Mouse (Mus musculus): ENCODE data around the gene Tmem203.

The Tmem203 gene

GRCm38 (mm10) chr2:25262795-25263622 is 7.8 kb downstream of the Tmem203 start:
- in situ Hi-C loops (cut with MboI; ENCODE audit: low sequenced_read_pairs), result no loop called here

- in situ Hi-C loops (cut with MboI; ENCODE audit: low sequenced_read_pairs), result no loop called here
These were observed 8.5 kb downstream of the Tmem203 start for GRCm38 (mm10) chr2:25263623-25264285.

DNA sequence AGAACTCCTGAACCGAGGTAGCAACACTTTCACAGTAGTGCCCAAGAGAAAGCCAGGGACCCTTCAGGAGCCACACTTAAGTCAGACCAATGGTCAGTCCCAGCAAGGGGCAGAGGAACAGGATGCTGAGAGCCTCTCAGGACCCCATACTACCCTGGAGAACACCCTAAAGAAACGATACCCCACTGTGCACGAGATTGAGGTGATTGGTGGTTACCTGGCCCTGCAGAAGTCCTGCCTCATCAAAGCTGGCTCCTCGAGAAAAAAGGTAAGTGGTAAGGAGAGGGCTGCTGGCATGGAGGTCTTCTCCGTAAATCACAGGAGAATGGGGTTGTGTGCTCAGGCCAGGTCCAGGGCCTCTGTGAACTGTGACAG is 9.0 kb downstream of the Tmem203 start:
- in situ Hi-C loops (cut with MboI; ENCODE audit: low sequenced_read_pairs), result no loop called here

GRCm38 (mm10) chr2:25264851-25265250 is 9.6 kb downstream of the Tmem203 start:
- in situ Hi-C loops (cut with MboI; ENCODE audit: low sequenced_read_pairs), result no loop called here

GRCm38 (mm10) chr2:25265897-25266656 is 10.8 kb downstream of the Tmem203 start:
- in situ Hi-C loops (cut with MboI; ENCODE audit: low sequenced_read_pairs), result no loop called here

GRCm38 (mm10) chr2:25266720-25267119 is 11.5 kb downstream of the Tmem203 start:
- in situ Hi-C loops (cut with MboI; ENCODE audit: low sequenced_read_pairs), result no loop called here

- in situ Hi-C loops (cut with MboI; ENCODE audit: low sequenced_read_pairs), result no loop called here
These were observed 12.0 kb downstream of the Tmem203 start for GRCm38 (mm10) chr2:25267241-25267640.

DNA sequence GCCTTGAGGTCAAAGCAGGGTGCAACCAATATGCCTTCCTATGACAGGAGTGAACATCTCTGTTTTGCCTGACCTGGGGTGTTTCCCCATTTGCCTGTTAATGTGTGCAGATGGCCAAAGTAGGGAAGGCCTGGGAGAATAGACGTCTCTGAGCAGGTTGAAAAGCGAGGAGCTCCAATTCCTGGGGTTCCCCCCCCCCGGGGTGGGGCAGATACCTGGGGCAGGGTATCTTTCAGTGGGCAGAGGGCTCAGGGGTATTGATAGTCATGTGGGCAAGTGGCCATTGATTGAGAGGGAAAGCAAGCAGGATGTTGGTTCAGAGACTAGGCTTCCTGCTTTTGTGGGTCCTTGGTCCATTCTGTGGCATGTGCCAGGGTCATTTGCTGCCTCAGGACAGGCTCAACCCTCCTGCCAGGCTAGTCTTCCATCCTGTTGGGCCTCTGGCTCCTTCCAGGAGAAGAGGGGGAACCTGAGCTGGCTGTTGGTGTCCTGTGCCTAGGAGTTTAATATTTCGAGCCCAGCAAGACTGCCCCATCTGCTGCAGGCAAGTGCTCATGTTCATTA is 12.6 kb downstream of the Tmem203 start:
- in situ Hi-C loops (cut with MboI; ENCODE audit: low sequenced_read_pairs), result no loop called here

GRCm38 (mm10) chr2:25271827-25272511 is 16.7 kb downstream of the Tmem203 start, which contains the start of the genes Ssna1 and Anapc2:
TSS of gene Ssna1 (minus strand) at chr2:25272438.
TSS of gene Anapc2 (plus strand) at chr2:25272478.
- in situ Hi-C loops (cut with MboI; ENCODE audit: low sequenced_read_pairs), result no loop called here

- in situ Hi-C loops (cut with MboI; ENCODE audit: low sequenced_read_pairs), result no loop called here
These were observed 17.3 kb downstream of the Tmem203 start for GRCm38 (mm10) chr2:25272515-25272914.

DNA sequence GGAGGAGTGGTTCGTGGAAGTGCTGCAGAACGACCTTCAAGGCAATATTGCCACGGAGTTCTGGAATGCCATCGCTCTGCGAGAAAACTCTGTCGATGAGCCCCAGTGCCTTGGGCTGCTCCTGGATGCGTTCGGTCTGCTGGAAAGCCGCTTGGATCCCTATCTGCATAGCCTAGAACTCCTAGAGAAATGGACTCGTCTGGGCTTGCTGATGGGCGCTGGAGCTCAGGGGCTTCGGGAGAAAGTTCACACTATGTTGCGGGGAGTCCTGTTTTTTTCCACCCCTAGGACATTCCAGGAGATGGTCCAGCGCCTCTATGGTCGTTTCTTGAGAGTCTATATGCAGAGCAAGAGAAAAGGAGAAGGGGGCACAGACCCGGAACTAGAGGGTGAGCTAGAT is 17.8 kb downstream of the Tmem203 start:
- in situ Hi-C loops (cut with MboI; ENCODE audit: low sequenced_read_pairs), result no loop called here

GRCm38 (mm10) chr2:25278928-25279882 is 24.0 kb downstream of the Tmem203 start:
- in situ Hi-C loops (cut with MboI; ENCODE audit: low sequenced_read_pairs), result no loop called here

DNA sequence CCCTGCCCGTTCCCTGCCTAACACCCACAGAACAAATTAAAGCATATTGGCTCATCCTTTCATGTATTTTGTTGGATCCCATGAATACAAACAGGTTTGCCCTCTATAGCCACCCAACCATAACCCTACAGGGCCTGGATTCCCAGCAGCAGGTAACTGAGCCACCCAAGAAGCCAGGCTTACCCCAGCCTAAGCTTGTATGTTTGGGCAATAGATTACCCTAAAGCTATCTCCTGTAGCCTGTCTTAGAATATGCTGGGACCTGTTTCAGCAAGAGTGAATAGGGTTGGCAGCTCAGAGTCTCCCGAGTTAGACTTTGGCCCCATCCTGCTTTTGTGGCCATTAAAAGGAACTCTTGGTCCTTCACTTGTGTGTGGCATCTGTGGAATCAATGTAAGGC is 30.3 kb downstream of the Tmem203 start:
- in situ Hi-C loops (cut with MboI; ENCODE audit: low sequenced_read_pairs), result no loop called here

DNA sequence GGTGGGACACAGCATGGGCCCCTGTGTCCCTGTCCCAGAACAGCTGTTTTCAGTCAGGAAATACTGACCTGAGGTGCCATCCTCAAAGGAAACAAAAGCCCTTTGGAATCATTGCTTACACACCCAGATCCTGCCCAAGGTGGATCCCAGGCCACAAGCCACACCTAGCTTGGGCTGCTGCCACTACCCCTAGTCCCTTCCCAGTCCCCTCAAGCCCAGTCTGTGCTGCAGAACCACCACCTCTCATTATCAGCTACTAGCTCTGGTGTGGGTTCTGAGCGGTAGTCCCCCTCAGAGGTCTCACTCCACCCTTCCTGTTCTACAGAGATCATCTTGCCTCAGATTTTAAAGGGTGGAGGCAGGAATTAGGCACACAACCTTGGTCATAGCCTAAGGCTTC is 31.1 kb downstream of the Tmem203 start:
- in situ Hi-C loops (cut with MboI; ENCODE audit: low sequenced_read_pairs), result no loop called here

DNA sequence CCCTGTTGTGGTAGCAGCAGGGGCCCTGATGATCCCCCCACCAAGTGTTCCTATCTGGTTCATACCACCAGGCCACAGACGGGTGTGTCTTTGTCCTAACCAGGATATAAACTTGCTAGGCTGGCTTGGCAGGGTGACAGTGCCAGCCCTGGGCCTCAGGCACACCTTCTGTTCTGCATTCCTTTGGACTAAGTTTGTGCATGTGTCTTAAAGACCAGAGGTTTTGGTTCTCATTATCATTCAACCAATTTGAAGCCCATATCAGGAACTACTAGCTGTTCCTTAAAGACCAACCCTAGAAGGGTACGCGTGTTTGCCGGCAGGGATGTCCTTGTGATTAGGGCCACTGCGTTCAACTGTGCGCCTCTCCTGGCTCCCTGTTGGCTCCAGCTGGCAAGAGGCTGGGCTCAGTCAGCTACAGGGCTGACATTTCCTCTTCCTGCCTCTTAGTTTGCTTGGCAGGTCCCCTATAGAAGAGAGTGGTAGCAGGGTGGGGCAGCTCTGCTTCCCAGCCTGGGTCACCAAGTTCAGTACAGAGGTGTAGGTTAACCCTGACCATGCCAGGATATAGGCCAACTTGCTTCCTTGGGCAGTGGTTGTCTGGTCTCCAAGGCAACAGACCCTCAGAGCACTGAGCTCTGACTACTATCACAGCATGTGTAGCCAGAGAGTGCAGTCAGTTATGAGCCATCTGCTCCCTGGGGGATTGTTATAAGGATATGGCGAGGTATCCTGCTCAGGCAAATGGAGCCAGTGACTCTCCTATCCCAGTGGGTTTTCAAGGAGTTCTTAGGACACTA is 31.8 kb downstream of the Tmem203 start:
- in situ Hi-C loops (cut with MboI; ENCODE audit: low sequenced_read_pairs), result no loop called here

GRCm38 (mm10) chr2:25287927-25288649 is 32.8 kb downstream of the Tmem203 start, which contains the start of gene Tmem210:
TSS of gene Tmem210 (plus strand) at chr2:25288145.
- in situ Hi-C loops (cut with MboI; ENCODE audit: low sequenced_read_pairs), result no loop called here

GRCm38 (mm10) chr2:25288734-25289345 is 33.6 kb downstream of the Tmem203 start:
- in situ Hi-C loops (cut with MboI; ENCODE audit: low sequenced_read_pairs), result no loop called here
